Mouse (Mus musculus): Measurements from ENCODE around the gene Txndc8.
A peak's percentile ranks its signal among the peaks of the same experiment; 100 is the strongest.

The Txndc8 gene

GRCm38 (mm10) chr4:57956029-57956960 lies 52.6 kb downstream of the Txndc8 start, which contains the start of gene Txn1:
Gene Txn1, minus strand, starts transcription at chr4:57956411.
- peak; percentile 92 to 94 for DNase-seq (ENCODE audit: low spot score in 2 of 2)

- peak; percentile 53 to 65 for DNase-seq (ENCODE audit: low spot score in 2 of 2)
These were observed 53.4 kb downstream of the Txndc8 start for GRCm38 (mm10) chr4:57955544-57955958.

- no peak for DNase-seq (ENCODE audit: low spot score in 2 of 2)
These were observed 53.9 kb downstream of the Txndc8 start for GRCm38 (mm10) chr4:57954991-57955390.

- no peak for DNase-seq (ENCODE audit: low spot score in 2 of 2)
These were observed 54.3 kb downstream of the Txndc8 start for GRCm38 (mm10) chr4:57954580-57954979.

- no peak for DNase-seq (ENCODE audit: low spot score in 2 of 2)
These were observed 55.1 kb downstream of the Txndc8 start for GRCm38 (mm10) chr4:57953796-57954195.

- no peak for DNase-seq (ENCODE audit: low spot score in 2 of 2)
These were observed 56.0 kb downstream of the Txndc8 start for GRCm38 (mm10) chr4:57952891-57953290.

- no peak for DNase-seq (ENCODE audit: low spot score in 2 of 2)
These were observed 56.5 kb downstream of the Txndc8 start for GRCm38 (mm10) chr4:57952416-57952815.

GRCm38 (mm10) chr4:57949866-57950265 lies 59.1 kb downstream of the Txndc8 start:
- no peak for DNase-seq (ENCODE audit: low spot score in 2 of 2)

- no peak for DNase-seq (ENCODE audit: low spot score in 2 of 2)
These were observed 61.4 kb downstream of the Txndc8 start for GRCm38 (mm10) chr4:57947476-57947875.

- no peak for DNase-seq (ENCODE audit: low spot score in 2 of 2)
These were observed 61.9 kb downstream of the Txndc8 start for GRCm38 (mm10) chr4:57947036-57947435.

- DNase-seq (ENCODE audit: low spot score in 2 of 2): no peak
These were observed 66.0 kb downstream of the Txndc8 start for GRCm38 (mm10) chr4:57942892-57943291.

- DNase-seq (ENCODE audit: low spot score in 2 of 2): no peak
These were observed 68.3 kb downstream of the Txndc8 start for GRCm38 (mm10) chr4:57940631-57941030.

- no peak for DNase-seq (ENCODE audit: low spot score in 2 of 2)
These were observed 71.6 kb downstream of the Txndc8 start for GRCm38 (mm10) chr4:57937292-57937691.

- no peak for DNase-seq (ENCODE audit: low spot score in 2 of 2)
These were observed 74.7 kb downstream of the Txndc8 start for GRCm38 (mm10) chr4:57934181-57934580.

Measured in frontal cortex, postnatal 36 days (tissue).